Mouse (Mus musculus) cerebellum, postnatal 10 days (tissue): ENCODE data around the gene Ppm1n.

ENCODE experiments used
- DNase-seq, 2 experiments: peaks; one replicate each; pipeline ENCODE4 v3.0.0; 2021; ENCODE audit warnings: mixed read lengths in 2 of 2

Ppm1n gene

DNA sequence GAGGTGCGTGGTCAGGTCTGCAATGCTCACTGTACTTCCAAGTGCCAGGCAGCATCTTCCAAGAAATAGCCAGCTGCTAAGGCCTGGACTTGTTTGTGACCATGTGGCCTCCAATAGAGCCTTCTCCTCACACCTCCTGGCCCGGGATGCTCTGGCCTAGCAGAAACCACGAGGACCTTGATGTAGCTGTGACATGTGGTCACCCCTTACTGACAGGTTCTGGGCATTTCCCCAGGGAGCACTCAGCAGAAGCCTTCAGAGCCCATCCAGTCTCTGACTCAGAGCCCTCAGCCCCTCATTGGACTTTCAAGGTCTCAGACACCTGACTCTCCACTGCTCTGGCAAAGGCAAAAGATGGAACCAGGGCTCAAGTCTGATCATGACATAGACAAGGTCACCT is 34.8 kb downstream of the Ppm1n start:
- no peak for DNase-seq

DNA sequence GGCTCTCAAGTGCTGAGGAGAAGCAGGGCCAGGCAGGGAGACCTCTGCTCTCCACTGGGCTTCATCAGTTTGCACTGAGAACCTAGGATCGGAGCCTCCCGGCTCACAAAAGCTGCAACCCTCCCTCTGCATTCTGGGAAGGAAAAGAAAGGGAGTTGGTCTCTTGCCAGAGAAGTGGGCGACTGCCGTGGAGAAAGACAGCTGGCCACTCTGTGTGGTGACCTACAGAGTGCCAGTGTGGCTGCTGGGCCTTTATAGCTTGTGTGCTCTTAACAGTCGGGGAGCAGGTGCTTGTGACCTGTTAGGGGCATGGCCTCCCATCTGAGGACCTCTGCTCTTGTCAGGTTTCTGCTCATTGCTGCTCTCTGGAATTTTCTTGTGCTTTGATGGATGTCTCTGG is 36.0 kb downstream of the Ppm1n start:
- DNase-seq: peak; percentile 75 to 81

DNA sequence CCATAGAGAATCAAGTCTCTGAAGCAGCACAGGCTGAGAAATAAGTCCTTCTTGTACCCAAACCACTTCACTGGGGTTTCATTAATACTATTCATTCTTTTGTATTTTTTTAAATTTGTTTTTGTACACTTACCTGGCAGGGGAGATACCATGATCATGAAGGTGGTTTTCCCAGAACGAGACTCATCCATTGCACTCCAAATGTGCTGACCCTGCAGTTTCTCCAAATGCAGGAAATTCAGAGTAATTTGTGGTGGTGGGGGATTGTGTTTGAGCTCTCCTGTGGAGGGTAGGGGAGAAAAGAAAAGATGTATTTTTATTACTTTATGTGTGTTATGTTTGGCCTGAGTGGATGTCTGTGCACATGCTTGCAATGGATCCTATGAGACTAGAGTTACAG is 37.9 kb downstream of the Ppm1n start:
- DNase-seq: no peak

DNA sequence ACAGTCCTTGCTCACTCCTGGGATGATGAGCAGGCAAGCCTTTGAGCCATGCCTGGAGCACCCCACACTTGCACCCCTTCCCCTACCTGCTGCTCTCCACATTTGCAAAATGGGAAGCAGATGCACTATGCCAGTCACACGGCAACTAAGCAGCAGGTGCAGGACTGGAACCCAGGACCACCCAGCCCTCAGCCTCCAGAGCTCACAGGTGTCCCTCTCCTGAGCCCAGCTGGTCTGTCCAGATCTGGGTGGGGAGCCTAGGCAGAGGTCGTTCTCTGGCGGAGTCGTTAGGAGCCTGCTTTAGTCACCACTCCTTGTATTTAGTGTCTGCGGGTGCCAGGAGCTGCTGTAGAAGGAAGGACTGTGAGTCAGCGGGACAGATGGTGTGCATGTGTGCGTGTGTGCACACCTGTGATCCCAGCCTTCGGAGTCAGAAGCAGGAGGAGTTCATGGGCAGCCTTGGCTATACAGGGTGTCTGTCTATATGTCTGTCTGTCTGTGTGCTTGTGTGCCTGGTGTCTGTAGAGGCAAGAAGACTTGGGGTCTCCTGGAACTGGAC is 38.9 kb downstream of the Ppm1n start:
- no peak for DNase-seq

DNA sequence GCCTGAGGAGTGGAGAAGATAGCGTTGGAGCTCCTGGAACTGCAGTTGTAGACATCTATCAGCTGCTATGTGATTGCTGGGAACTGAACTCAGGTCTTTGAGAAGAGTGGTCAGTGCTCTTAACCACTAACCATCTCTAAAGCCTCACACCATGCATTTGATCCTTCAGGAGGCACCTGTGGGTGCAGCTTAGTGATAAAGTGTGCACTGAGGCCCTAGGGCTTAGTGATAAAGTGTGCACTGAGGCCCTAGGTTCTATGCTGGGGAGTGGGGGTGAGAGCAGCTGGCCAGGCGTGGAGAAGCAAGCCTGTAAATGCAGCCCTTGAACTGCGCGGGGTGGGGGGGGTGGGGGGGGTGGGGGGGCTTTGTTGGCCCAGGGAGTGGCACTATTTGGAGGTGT is 39.9 kb downstream of the Ppm1n start:
- no peak for DNase-seq

DNA sequence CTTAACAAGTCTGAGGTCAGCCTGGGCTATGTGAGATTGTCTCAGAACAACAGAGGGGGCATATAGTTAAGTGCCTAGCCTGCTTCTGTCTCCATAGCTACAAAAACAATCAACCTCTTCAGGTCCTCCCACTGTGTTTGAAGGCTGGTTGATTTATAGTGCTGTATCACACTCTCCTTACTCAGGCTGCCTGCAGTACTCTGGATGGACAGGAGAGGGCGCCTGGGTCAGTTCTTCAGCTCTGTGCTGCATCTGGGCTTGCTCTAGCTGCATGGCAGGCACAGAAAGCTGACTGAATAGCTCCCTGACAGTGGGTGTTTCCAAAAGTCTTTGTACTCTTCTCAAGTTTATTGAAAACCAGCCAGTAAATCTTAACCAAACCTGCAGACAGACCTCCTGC is 40.4 kb downstream of the Ppm1n start:
- DNase-seq: peak; percentile 94 to 97

DNA sequence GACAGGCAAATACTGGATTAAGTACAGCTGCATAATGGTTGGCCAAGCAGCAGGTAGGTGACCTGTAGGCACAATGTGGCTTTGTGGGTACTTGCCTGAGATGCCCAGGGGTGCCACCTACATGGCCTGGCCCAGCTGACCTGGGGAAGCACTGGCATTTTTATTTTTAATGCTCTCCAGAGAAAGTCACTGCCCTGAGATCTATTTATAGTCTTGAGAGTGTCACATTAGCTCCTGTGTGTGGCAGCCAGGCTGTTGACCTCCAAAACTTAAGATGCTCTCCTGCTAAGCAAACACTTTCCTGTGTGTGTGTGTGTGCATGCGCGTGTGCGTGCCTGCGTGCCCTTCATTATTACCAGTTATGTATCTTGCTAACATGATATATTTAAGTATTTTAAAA is 41.5 kb downstream of the Ppm1n start:
- DNase-seq: no peak

DNA sequence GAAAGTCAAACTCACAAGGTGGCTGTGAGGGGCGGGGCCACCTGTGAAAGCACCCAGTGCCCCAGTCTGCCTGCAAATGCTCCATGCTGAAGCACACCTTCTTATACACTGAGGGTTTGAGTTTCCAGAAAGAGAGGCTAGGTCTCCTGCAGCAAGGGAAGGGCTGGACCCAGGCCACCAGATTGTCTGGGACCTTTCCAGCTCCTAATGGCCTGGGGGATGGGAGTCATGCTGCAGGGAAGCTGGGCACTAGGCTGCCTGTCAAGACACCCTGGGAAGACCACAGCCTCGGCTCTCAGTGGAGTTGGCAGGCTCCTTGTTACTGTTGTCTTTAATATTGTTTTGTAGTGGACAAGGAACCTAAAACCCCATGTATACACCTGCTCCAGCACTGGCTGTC is 43.5 kb downstream of the Ppm1n start:
- peak; percentile 67 to 74 for DNase-seq

DNA sequence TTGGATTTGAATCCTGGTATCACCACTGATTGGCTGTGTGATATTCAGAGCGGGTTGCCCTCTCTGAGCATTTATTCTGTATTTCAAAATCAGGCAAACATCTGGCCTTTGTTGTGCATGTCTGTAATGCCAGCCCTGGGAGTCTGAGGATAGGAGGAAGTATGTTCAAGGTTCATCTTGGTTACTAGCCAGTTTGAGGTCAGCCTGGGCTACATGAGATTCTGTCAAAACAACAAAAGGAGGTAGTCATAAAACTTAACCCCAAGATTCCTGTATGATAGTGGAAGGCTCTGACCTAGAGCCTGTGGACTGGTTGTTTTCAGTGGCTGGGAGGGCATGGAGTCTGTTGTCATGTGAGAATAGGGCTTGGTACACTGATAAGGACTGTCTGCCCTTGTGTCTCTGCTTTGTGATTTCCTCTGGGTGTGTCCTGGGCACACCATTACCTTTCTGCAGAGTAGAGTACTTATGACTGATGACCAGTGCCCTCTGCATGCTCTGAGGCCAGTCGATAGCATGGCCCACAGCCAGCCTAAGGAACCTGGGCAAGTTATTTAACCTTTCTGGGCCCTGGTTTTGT is 44.7 kb downstream of the Ppm1n start:
- DNase-seq: no peak

DNA sequence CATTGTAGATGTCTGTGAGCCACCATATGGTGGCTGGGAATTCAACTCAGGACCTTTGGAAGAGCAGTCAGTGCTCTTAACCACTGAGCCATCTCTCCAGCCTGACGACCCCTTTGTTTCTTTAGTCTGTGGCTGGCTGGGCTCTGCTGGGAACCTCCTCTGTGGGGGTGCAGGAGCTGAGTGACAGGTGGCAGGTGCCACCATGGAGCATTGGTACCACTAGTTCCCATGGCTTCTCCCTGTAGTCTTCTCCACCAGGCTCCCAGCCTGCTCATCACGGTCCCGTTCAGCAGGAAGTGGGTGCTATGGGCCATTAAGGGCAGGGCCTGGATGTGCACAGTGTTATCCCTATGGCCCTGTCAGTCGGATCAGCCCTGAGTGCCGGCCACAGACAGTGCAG is 45.2 kb downstream of the Ppm1n start:
- no peak for DNase-seq

DNA sequence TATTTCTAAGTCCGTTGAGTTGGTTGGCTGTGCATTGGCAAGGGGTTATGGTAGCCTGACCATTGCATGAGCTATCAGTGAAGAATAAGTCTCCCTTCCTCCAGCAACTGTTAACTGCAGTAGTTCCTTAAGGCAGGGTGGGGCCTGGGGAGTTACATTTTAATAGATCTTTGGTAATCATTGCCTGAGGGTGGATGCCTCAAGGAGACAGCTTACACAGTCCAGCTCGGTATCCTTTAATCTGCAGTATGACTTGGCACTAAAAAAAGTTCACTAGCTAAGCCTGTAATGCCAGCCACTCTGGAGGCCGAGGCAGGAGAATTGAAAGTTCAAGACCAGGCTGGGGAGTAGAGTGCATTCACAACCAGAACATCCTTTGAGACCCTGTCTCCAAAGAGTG is 48.0 kb downstream of the Ppm1n start:
- DNase-seq: no peak

DNA sequence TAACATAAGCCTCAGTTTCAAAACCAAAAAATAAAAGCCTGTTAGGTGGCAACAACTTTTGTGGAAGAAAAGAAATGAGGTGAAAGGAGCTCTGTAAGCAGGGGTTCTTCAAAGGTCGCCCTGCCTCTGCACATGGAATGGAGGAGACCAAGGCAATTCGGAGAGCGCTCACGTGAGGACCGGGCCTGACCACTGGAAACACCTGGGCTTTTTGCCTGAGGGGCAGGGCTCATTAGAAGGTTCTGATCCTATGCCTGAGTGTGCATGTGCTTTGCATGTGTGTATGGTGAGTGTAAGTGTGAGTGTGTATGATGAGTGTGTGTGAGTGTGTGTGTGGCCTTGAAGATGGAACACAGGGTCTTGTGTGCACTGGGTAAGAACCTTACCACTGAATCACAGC is 49.0 kb downstream of the Ppm1n start:
- DNase-seq: no peak

DNA sequence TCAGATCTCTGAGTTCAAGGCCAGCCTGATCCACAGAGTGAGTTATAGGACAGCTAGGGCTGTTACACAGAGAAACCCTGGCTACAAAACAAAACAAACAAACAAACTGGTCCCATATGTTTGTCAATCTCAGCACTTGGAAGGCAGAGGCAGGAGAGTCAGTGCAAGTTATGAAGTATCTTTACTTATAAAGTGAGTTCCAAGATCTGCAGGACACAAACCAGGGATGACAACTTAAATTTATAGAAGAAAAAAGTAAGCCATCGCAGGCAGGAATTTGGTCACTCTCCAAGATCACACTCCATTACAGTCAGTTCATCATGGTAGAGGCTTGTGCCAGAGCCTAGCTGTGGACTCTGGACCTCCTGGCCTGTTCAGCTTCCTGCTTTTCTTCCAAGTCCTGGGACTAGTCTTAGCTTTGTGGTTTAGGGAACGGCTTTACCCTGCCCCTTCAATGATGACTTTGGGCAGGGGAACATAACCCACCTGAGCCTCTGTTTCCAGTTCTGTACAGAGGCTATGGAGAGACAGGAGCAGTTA is 49.8 kb downstream of the Ppm1n start:
- no peak for DNase-seq

DNA sequence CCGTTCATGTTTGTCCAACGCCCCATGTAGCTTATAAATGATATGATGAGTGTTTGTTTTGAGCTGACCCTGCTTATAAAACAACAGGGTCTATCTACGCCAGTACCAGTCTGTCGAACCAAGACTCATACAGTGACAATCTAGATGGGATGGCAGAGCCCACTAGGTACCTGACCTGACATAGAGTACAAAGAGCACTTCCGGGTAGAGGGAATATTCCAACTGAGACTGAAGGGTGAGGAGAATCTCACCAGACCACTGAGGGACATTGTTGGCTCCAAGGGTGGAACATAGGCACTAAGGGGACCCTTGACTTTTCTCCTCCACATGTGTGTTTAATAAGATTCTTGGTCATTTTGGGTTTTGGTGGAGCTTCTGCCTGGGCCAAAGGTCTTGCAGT is 50.5 kb downstream of the Ppm1n start:
- no peak for DNase-seq

DNA sequence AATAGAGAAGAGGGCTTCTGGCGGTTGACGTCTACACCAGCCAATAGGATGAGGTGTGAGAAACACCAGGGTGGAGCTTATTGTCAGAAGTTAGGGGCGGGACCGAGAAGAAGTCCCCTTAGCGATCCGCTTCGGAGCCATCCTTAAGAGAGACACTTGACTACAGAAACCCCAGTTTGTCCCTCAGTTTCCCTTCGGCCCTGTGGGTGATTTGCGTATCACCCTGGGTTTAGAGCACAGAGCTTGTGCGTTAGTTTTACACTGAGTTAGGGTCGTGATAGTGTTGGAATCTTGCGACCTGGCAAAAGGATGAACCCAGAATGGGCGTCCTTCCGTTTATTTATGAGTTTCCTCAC is 51.1 kb downstream of the Ppm1n start:
- no peak for DNase-seq

DNA sequence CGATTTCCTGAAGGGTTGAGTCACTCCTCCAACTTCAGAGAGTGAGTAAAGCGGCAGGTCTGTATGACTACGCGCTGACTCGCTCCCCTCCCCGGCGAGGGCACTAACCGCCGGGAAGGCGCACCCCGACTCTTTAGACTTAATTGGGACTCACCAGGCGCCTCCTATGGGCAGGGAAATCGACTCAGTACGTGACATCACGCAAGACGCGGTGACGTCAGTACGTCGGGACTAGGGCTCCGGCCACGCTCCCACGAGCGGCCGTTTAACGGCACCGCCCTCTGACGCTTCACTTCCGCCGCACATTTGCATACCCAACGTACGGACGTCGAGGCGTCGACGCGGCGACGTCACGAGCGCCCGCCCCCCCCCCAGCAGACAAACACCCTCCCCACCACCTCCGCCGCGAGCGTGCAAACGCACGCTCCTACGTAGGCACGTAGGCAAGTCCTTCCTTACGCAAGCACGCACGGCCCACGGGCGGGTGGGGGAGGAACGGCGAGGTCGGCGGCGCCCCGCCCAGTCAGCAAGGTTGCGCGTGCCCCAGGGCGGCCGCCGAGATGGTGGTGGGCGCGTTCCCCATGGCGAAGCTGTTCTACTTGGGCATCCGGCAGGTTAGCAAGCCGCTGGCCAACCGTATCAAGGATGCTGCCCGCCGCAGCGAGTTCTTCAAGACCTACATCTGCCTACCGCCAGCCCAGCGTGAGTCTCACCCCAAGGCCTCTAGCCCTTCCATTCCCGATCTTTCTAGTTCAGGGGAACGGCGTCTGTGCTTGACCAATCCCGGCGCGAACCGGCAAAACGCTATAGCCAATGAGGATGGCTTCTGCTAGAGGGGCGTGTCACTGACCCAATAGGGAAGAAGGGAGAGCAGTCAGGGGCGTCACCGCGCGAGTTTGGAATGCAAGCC is 51.7 kb downstream of the Ppm1n start, which contains the start of gene Opa3:
TSS of gene Opa3 (plus strand) at position 452 of the 910 bp plus-strand sequence.
- peak; percentile 99 for DNase-seq

DNA sequence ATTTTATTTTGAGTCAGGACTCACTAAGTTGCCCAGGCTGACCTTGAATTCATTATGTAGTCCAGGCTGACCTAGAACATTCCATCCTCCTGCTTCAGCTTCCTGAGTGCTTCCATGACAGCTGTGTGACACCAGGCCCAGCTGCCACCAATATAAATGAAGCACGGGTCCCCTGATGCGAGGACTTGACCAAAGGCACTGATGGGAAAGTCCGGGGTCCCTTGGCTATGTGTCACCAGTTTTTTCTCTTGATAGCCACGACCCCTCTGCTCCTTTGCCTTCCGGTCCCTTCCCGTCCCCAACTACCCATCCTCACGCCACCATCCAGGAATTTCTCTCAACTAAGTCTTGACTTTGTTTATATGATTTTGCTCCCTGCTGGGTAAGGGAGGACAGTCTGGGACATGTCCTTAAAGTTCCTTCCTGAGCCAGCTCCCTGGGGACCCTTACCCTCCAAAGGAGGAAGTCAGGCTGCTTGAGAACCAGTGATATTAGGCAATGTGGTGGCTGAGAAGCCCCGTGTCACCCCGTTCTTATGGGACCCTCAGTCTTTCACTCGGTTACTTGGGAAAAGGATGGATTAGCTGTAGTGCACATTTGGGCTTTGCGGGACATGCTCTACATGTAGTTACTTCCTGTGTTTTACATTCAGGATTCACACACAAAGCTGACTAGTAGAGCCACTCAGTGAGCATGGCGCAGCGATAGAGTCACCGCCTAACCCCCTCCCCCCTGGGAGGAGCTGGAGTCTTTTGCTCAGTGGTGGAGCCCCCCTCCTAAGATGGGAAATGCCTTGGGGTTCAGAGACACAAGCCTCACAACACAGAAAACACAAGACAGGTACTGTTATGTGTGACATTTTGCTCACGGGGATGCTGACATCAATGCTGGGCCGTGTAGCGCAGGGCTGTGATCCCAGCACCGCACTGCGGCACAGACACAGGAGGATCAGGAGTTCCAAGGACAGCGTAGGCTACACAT is 52.8 kb downstream of the Ppm1n start:
- peak; percentile 64 to 70 for DNase-seq
